Mouse (Mus musculus): ENCODE data around the gene Naa38.

Naa38 gene

GRCm38 (mm10) chr11:69401210-69401637 is 5.9 kb downstream of the Naa38 start:
- peak; percentile 94 to 95 for DNase-seq

- no peak for DNase-seq
These were observed 6.7 kb downstream of the Naa38 start for GRCm38 (mm10) chr11:69401987-69402386.

GRCm38 (mm10) chr11:69403691-69404594 is 8.7 kb downstream of the Naa38 start:
- DNase-seq: no peak

- DNase-seq: no peak
These were observed 9.5 kb downstream of the Naa38 start for GRCm38 (mm10) chr11:69404595-69405396.

GRCm38 (mm10) chr11:69405397-69406200 is 10.3 kb downstream of the Naa38 start:
- DNase-seq: no peak

- DNase-seq: no peak
These were observed 11.0 kb downstream of the Naa38 start for GRCm38 (mm10) chr11:69406282-69406681.

- peak; percentile 65 to 73 for DNase-seq
These were observed 11.8 kb downstream of the Naa38 start for GRCm38 (mm10) chr11:69406867-69407723.

GRCm38 (mm10) chr11:69407724-69408004 is 12.4 kb downstream of the Naa38 start:
- DNase-seq: no peak

GRCm38 (mm10) chr11:69408541-69409377 is 13.5 kb downstream of the Naa38 start:
- peak; percentile 85 to 95 for DNase-seq

- DNase-seq: peak; percentile 94 to 97
These were observed 14.2 kb downstream of the Naa38 start for GRCm38 (mm10) chr11:69409378-69410044.

- no peak for DNase-seq
These were observed 14.7 kb downstream of the Naa38 start for GRCm38 (mm10) chr11:69410045-69410309.

- DNase-seq: peak; percentile 65 to 76
These were observed 15.2 kb downstream of the Naa38 start for GRCm38 (mm10) chr11:69410310-69411072.

- peak; percentile 98 to 99 for DNase-seq
These were observed 15.8 kb downstream of the Naa38 start for GRCm38 (mm10) chr11:69411073-69411535.

GRCm38 (mm10) chr11:69411538-69412203 is 16.4 kb downstream of the Naa38 start:
- peak; percentile 64 to 84 for DNase-seq

GRCm38 (mm10) chr11:69412548-69412947 is 17.3 kb downstream of the Naa38 start:
- no peak for DNase-seq

GRCm38 (mm10) chr11:69413221-69414181 is 18.2 kb downstream of the Naa38 start, which contains the start of gene Kdm6b:
TSS of gene Kdm6b (minus strand) at chr11:69413675.
- DNase-seq: peak; percentile 75 to 86

- DNase-seq: peak in 1 of 2 experiments; percentile 18
These were observed 19.4 kb downstream of the Naa38 start for GRCm38 (mm10) chr11:69414421-69415326.

All from kidney, postnatal 36 days (tissue).